Mouse (Mus musculus) gastrocnemius, adult 8-10 months (tissue): ENCODE measurements around the gene Slc25a33. TPM values are rescaled to one million over a fixed set of nuclear protein-coding genes. Genes with fewer than 3 reads are reported as not detected.

Experiments
- DNase-seq, 2 experiments: peaks; one replicate each; pipeline ENCODE4 v3.0.0; 2022; ENCODE audit warnings: low spot score in 2 of 2
- microRNA-seq: library from miRNA; unstranded; fragments of <30 nt; microRNA quantifications from one replicate; pipeline ENCODE4 v1.2.0, GENCODE M21; 2022
- total RNA-seq, 4 experiments: library from RNA; stranded (reverse); gene quantifications; 2 replicates each; pipeline ENCODE4 v1.2.4; 2022

Gene Slc25a33
- total RNA-seq, 4 experiments from 2014 or later = 7.7 to 14.5 (median 13.0) TPM

- DNase-seq = peak; percentile 33 to 57
Observed at GRCm38 (mm10) chr4:149698197-149698821, 75.8 kb downstream of the Slc25a33 start.

GRCm38 (mm10) chr4:149697506-149698196 lies 76.4 kb downstream of the Slc25a33 start:
- DNase-seq = peak in 1 of 2 experiments; percentile 23

GRCm38 (mm10) chr4:149696189-149696971 lies 77.7 kb downstream of the Slc25a33 start:
- DNase-seq = no peak

Small RNA genes within 50 kb of the gene (microRNA-seq; reads per million reads assigned to microRNA genes)
- gene Gm47301 = not detected

Other genes with a start within 250 kb of the Slc25a33 start
- 10 to 100 TPM; 17.1 to 25.6 (median 24.8) TPM for gene Clstn1, start 187.8 kb downstream of the Slc25a33 start, total RNA-seq
- 10 to 100 TPM in 1 of 4 experiments, 1 to 10 TPM in 3; 7.9 to 10.6 (median 8.6) TPM for gene Pik3cd, start 71.7 kb downstream of the Slc25a33 start, total RNA-seq
- 10 to 100 TPM; 41.7 to 44.1 (median 42.9) TPM for gene Tmem201, start 36.2 kb downstream of the Slc25a33 start, total RNA-seq
- 10 to 100 TPM in 1 of 4 experiments, 1 to 10 TPM in 3; 3.6 to 10.5 (median 4.7) TPM for gene Spsb1, start 180.8 kb upstream of the Slc25a33 start, total RNA-seq
- 10 to 100 TPM; 47.5 to 82.4 (median 65.4) TPM for gene H6pd, start 234.7 kb upstream of the Slc25a33 start, total RNA-seq